Mouse (Mus musculus): Measurements from ENCODE around the gene Gm20422.
A peak's percentile ranks its signal among the peaks of the same experiment; 100 is the strongest.

Gene Gm20422

GRCm38 (mm10) chr8:69794096-69794495 is 19.4 kb upstream of the Gm20422 start:
- no peak for DNase-seq (ENCODE audit: low read depth, low spot score)

- no peak for DNase-seq (ENCODE audit: low read depth, low spot score)
Measured at GRCm38 (mm10) chr8:69793666-69794065, 19.0 kb upstream of the Gm20422 start.

- DNase-seq (ENCODE audit: low read depth, low spot score): peak; percentile 46
Measured at GRCm38 (mm10) chr8:69791415-69792068, 16.9 kb upstream of the Gm20422 start.

- peak; percentile 92 for DNase-seq (ENCODE audit: low read depth, low spot score)
Measured at GRCm38 (mm10) chr8:69790773-69791367, 16.2 kb upstream of the Gm20422 start, which contains the start of the genes Atp13a1 and Zfp866. TSS of gene Atp13a1 (plus strand) at chr8:69791163. TSS of gene Zfp866 (minus strand) at chr8:69791178.

GRCm38 (mm10) chr8:69790364-69790763 is 15.7 kb upstream of the Gm20422 start:
- DNase-seq (ENCODE audit: low read depth, low spot score): peak; percentile 29

GRCm38 (mm10) chr8:69789731-69790130 is 15.0 kb upstream of the Gm20422 start:
- no peak for DNase-seq (ENCODE audit: low read depth, low spot score)

- no peak for DNase-seq (ENCODE audit: low read depth, low spot score)
Measured at GRCm38 (mm10) chr8:69789105-69789504, 14.4 kb upstream of the Gm20422 start.

- no peak for DNase-seq (ENCODE audit: low read depth, low spot score)
Measured at GRCm38 (mm10) chr8:69777111-69777510, 2.4 kb upstream of the Gm20422 start.

GRCm38 (mm10) chr8:69775149-69775534 is 456 bp upstream of the Gm20422 start:
- DNase-seq (ENCODE audit: low read depth, low spot score): no peak

- DNase-seq (ENCODE audit: low read depth, low spot score): no peak
Measured at GRCm38 (mm10) chr8:69772106-69772505, 2.6 kb downstream of the Gm20422 start.

- DNase-seq (ENCODE audit: low read depth, low spot score): no peak
Measured at GRCm38 (mm10) chr8:69771221-69771620, 3.5 kb downstream of the Gm20422 start.

GRCm38 (mm10) chr8:69761814-69762445 is 12.8 kb downstream of the Gm20422 start:
- DNase-seq (ENCODE audit: low read depth, low spot score): no peak

- no peak for DNase-seq (ENCODE audit: low read depth, low spot score)
Measured at GRCm38 (mm10) chr8:69758316-69758715, 16.4 kb downstream of the Gm20422 start.

GRCm38 (mm10) chr8:69752437-69752836 is 22.2 kb downstream of the Gm20422 start:
- DNase-seq (ENCODE audit: low read depth, low spot score): no peak

- DNase-seq (ENCODE audit: low read depth, low spot score): peak; percentile 99
Measured at GRCm38 (mm10) chr8:69749544-69750454, 24.9 kb downstream of the Gm20422 start, which contains the start of gene Zfp963. TSS of gene Zfp963 (minus strand) at chr8:69749970.

- no peak for DNase-seq (ENCODE audit: low read depth, low spot score)
Measured at GRCm38 (mm10) chr8:69741231-69741630, 33.5 kb downstream of the Gm20422 start.

- no peak for DNase-seq (ENCODE audit: low read depth, low spot score)
Measured at GRCm38 (mm10) chr8:69740763-69741162, 33.9 kb downstream of the Gm20422 start.

- DNase-seq (ENCODE audit: low read depth, low spot score): peak; percentile 48
Measured at GRCm38 (mm10) chr8:69735495-69735894, 39.2 kb downstream of the Gm20422 start.

- no peak for DNase-seq (ENCODE audit: low read depth, low spot score)
Measured at GRCm38 (mm10) chr8:69717232-69717580, 57.5 kb downstream of the Gm20422 start.

GRCm38 (mm10) chr8:69716403-69717231 is 58.1 kb downstream of the Gm20422 start:
- peak; percentile 100 for DNase-seq (ENCODE audit: low read depth, low spot score)

- DNase-seq (ENCODE audit: low read depth, low spot score): no peak
Measured at GRCm38 (mm10) chr8:69715366-69715765, 59.3 kb downstream of the Gm20422 start.
